Mouse (Mus musculus): Measurements from ENCODE around the gene Syngr4.

GRCm38 (mm10) chr7:45872624-45873023 is 23.9 kb downstream of the Syngr4 start, which contains the start of gene Kdelr1:
- TF ChIP-seq POLR2A (IDR thresholded peaks at IDR 0.05; ENCODE audit: low read depth, low read length) (peak; percentile 75; the same call in 1 of the 2 replicates), CTCF (IDR thresholded peaks at IDR 0.05; ENCODE audit: extremely low read depth, insufficient read length, insufficient replicate concordance, low read depth, low read length) (peak; percentile 99)

Data from small intestine, adult 2 months (tissue).